Mouse (Mus musculus): ENCODE measurements around the gene Aftph. TPM values are rescaled to one million over a fixed set of nuclear protein-coding genes. Genes with fewer than 3 reads are reported as not detected.

Aftph gene
- total and polyA plus RNA-seq, 2 experiments from 2014 or later = 22.8 to 40.6 TPM

GRCm38 (mm10) chr11:20649477-20649876 is 91.9 kb downstream of the Aftph start:
- H3K4me2 ChIP-seq (ENCODE audit: low read depth, low read length) = no peak overlapping the region
- DNase-seq (ENCODE audit: low spot score) (peak; percentile 57), ATAC-seq (no peak)
- peaks cover 13% of the 10 kb centered on the region; the same call in 1 of the 2 replicates for H3K4me1 ChIP-seq (ENCODE audit: insufficient read depth, low read length)
- WGBS = 25% methylated on average over 5 of the region's 5 CpGs
- no peaks in the 10 kb centered on the region for H3K9me3 ChIP-seq (ENCODE audit: low read length)
- H3K27me3 ChIP-seq (ENCODE audit: insufficient read depth, low read length) = no peaks in the 10 kb centered on the region
- no peak overlapping the region for H3K27ac ChIP-seq
- H3K4me3 ChIP-seq (ENCODE audit: low read length) = no peak overlapping the region
- peak; percentile 31 for TF ChIP-seq CTCF (IDR thresholded peaks at IDR 0.05; ENCODE audit: low read depth)
- no peak overlapping the region for H3K9ac ChIP-seq (replicated peaks; ENCODE audit: low read length)
- no peaks in the 10 kb centered on the region for H3K36me3 ChIP-seq (ENCODE audit: insufficient read depth, low read length)

- DNase-seq (ENCODE audit: low spot score) (no peak), ATAC-seq (peak; percentile 31; the same call in 1 of the 2 replicates)
- H3K9ac ChIP-seq (replicated peaks; ENCODE audit: low read length) = no peak overlapping the region
- 49% methylated on average over 19 of the region's 19 CpGs for WGBS
- H3K36me3 ChIP-seq (ENCODE audit: insufficient read depth, low read length) = no peaks in the 10 kb centered on the region
- no peak for TF ChIP-seq CTCF (IDR thresholded peaks at IDR 0.05; ENCODE audit: low read depth)
- no peak overlapping the region for H3K27ac ChIP-seq
- H3K4me1 ChIP-seq (ENCODE audit: insufficient read depth, low read length) = peaks cover 13% of the 10 kb centered on the region; the same call in 1 of the 2 replicates
- H3K4me2 ChIP-seq (ENCODE audit: low read depth, low read length) = no peak overlapping the region
- H3K4me3 ChIP-seq (ENCODE audit: low read length) = no peak overlapping the region
- no peaks in the 10 kb centered on the region for H3K27me3 ChIP-seq (ENCODE audit: insufficient read depth, low read length)
- no peaks in the 10 kb centered on the region for H3K9me3 ChIP-seq (ENCODE audit: low read length)
Observed at GRCm38 (mm10) chr11:20647902-20648625, 93.3 kb downstream of the Aftph start.

GRCm38 (mm10) chr11:20646986-20647726 is 94.2 kb downstream of the Aftph start:
- no peak for ATAC-seq
- Histone ChIP-seq H3K9ac (replicated peaks; ENCODE audit: low read length) (no peak overlapping the region), H3K4me3 (ENCODE audit: low read length) (no peak overlapping the region), H3K27ac (no peak overlapping the region), H3K9me3 (ENCODE audit: low read length) (no peaks in the 10 kb centered on the region), H3K36me3 (ENCODE audit: insufficient read depth, low read length) (no peaks in the 10 kb centered on the region), H3K4me1 (ENCODE audit: insufficient read depth, low read length) (peaks cover 13% of the 10 kb centered on the region; the same call in 1 of the 2 replicates), H3K4me2 (ENCODE audit: low read depth, low read length) (no peak overlapping the region), H3K27me3 (ENCODE audit: insufficient read depth, low read length) (no peaks in the 10 kb centered on the region)
- WGBS = 31% methylated on average over 10 of the region's 10 CpGs
- peak; percentile 43 for DNase-seq (ENCODE audit: low spot score)
- TF ChIP-seq CTCF (IDR thresholded peaks at IDR 0.05; ENCODE audit: low read depth) = no peak

- no peak for TF ChIP-seq CTCF (IDR thresholded peaks at IDR 0.05; ENCODE audit: low read depth)
- H3K9ac ChIP-seq (replicated peaks; ENCODE audit: low read length) = no peak overlapping the region
- 47% methylated on average over 6 of the region's 6 CpGs for WGBS
- ATAC-seq (no peak), DNase-seq (ENCODE audit: low spot score) (no peak)
- no peak overlapping the region for H3K27ac ChIP-seq
- H3K4me1 ChIP-seq (ENCODE audit: insufficient read depth, low read length) = peaks cover 13% of the 10 kb centered on the region; the same call in 1 of the 2 replicates
- no peak overlapping the region for H3K4me3 ChIP-seq (ENCODE audit: low read length)
- no peaks in the 10 kb centered on the region for H3K36me3 ChIP-seq (ENCODE audit: insufficient read depth, low read length)
- H3K27me3 ChIP-seq (ENCODE audit: insufficient read depth, low read length) = no peaks in the 10 kb centered on the region
- no peak overlapping the region for H3K4me2 ChIP-seq (ENCODE audit: low read depth, low read length)
- H3K9me3 ChIP-seq (ENCODE audit: low read length) = no peaks in the 10 kb centered on the region
Observed at GRCm38 (mm10) chr11:20646142-20646541, 95.2 kb downstream of the Aftph start.

GRCm38 (mm10) chr11:20645521-20645920 is 95.9 kb downstream of the Aftph start:
- DNase-seq (ENCODE audit: low spot score) (no peak), ATAC-seq (no peak)
- 83% methylated on average over 3 of the region's 3 CpGs for WGBS
- Histone ChIP-seq H3K36me3 (ENCODE audit: insufficient read depth, low read length) (no peaks in the 10 kb centered on the region), H3K27me3 (ENCODE audit: insufficient read depth, low read length) (no peaks in the 10 kb centered on the region), H3K4me1 (ENCODE audit: insufficient read depth, low read length) (peaks cover 16% of the 10 kb centered on the region), H3K4me2 (ENCODE audit: low read depth, low read length) (no peak overlapping the region), H3K9ac (replicated peaks; ENCODE audit: low read length) (no peak overlapping the region), H3K27ac (no peak overlapping the region), H3K4me3 (ENCODE audit: low read length) (no peak overlapping the region), H3K9me3 (ENCODE audit: low read length) (no peaks in the 10 kb centered on the region)
- no peak for TF ChIP-seq CTCF (IDR thresholded peaks at IDR 0.05; ENCODE audit: low read depth)

GRCm38 (mm10) chr11:20644872-20645271 is 96.5 kb downstream of the Aftph start:
- 54% methylated on average over 6 of the region's 6 CpGs for WGBS
- Histone ChIP-seq H3K27ac (no peak overlapping the region), H3K36me3 (ENCODE audit: insufficient read depth, low read length) (no peaks in the 10 kb centered on the region), H3K9ac (replicated peaks; ENCODE audit: low read length) (no peak overlapping the region), H3K4me2 (ENCODE audit: low read depth, low read length) (no peak overlapping the region), H3K4me1 (ENCODE audit: insufficient read depth, low read length) (peaks cover 20% of the 10 kb centered on the region), H3K9me3 (ENCODE audit: low read length) (no peaks in the 10 kb centered on the region), H3K27me3 (ENCODE audit: insufficient read depth, low read length) (no peaks in the 10 kb centered on the region), H3K4me3 (ENCODE audit: low read length) (no peak overlapping the region)
- no peak for TF ChIP-seq CTCF (IDR thresholded peaks at IDR 0.05; ENCODE audit: low read depth)
- no peak for ATAC-seq
- no peak for DNase-seq (ENCODE audit: low spot score)

Data from hindbrain, postnatal 0 days (tissue).